Mouse (Mus musculus) midbrain, embryonic 14.5 days (tissue): ENCODE measurements at regions not wholly inside any gene's neighbourhood (a gene's known extent, or its start where the extent isn't known, plus 50 kb on each side); places are given as distances from the start of the nearest gene placed in this dataset.
A peak's percentile ranks its signal among the peaks of the same experiment; 100 is the strongest.

ENCODE experiments used
- ATAC-seq: fragments of 200-750 bp; cut with Nextera tagmentation; 2 replicates; pipeline ENCODE4 v1.8.0; 2017; ENCODE audit warnings: moderate number of reproducible peaks, moderate library complexity; ENCODE audit not compliant: low FRiP score, low TSS enrichment
- DNase-seq: peaks from one replicate; pipeline ENCODE4 v3.0.0-alpha.2; 2015
- H3K27ac ChIP-seq: fragments of 300-500 bp; sonication (generic); replicated peaks from 2 replicates; pipeline ENCODE4 v1.5.1; 2014; ENCODE audit warnings: mild to moderate bottlenecking, low read depth, low read length, moderate library complexity
- H3K27me3 ChIP-seq: fragments of 300-500 bp; sonication (generic); 2 replicates; pipeline ENCODE4 v1.6.1; 2014; ENCODE audit warnings: low read length, control low read depth, mixed read lengths; ENCODE audit not compliant: control insufficient read depth, insufficient read depth
- H3K36me3 ChIP-seq: fragments of 300-500 bp; sonication (generic); 2 replicates; pipeline ENCODE4 v1.6.1; 2014; ENCODE audit warnings: low read length, control low read depth; ENCODE audit not compliant: control insufficient read depth, insufficient read depth
- H3K4me1 ChIP-seq: fragments of 300-500 bp; sonication (generic); 2 replicates; pipeline ENCODE4 v1.6.1; 2014; ENCODE audit warnings: mild to moderate bottlenecking, antibody characterized with exemption, low read length, control low read depth; ENCODE audit not compliant: control insufficient read depth, insufficient read depth
- H3K4me2 ChIP-seq: fragments of 300-500 bp; sonication (generic); 2 replicates; pipeline ENCODE4 v1.6.1; 2014; ENCODE audit warnings: mild to moderate bottlenecking, low read length, moderate library complexity
- H3K4me3 ChIP-seq: fragments of 300-500 bp; sonication (generic); replicated peaks from 2 replicates; pipeline ENCODE4 v1.5.1; 2014; ENCODE audit warnings: low read depth, low read length
- H3K9ac ChIP-seq: fragments of 300-500 bp; sonication (generic); replicated peaks from 2 replicates; pipeline ENCODE4 v1.6.1; 2014; ENCODE audit warnings: mild to moderate bottlenecking, low read length, moderate library complexity
- H3K9me3 ChIP-seq: fragments of 300-500 bp; sonication (generic); 2 replicates; pipeline ENCODE4 v1.6.1; 2016; ENCODE audit warnings: low read length, control low read depth, mixed read lengths; ENCODE audit not compliant: control insufficient read depth
- WGBS: fragments of 180-500 bp; shearing (Covaris S2); extraction: QIAGEN DNeasy Blood & Tissue Kit; methylation state at CpG from one replicate; pipeline ENCODE4 v1.1.7; 2014; 5-methylcytosine and 5-hydroxymethylcytosine counted together

GRCm38 (mm10) chr5:54543556-54544061 lies 545.3 kb downstream of the Stim2 start:
- WGBS, result 88% methylated on average over 3 of the region's 3 CpGs
- no peaks in the 10 kb centered on the region for H3K36me3 ChIP-seq
- no peak overlapping the region for H3K9ac ChIP-seq
- no peaks in the 10 kb centered on the region for H3K9me3 ChIP-seq
- H3K4me3 ChIP-seq, result no peak overlapping the region
- no peak overlapping the region for H3K27ac ChIP-seq
- ATAC-seq (no peak), DNase-seq (no peak)
- H3K4me2 ChIP-seq, result no peak overlapping the region
- H3K4me1 ChIP-seq, result no peaks in the 10 kb centered on the region
- H3K27me3 ChIP-seq, result no peaks in the 10 kb centered on the region

DNA sequence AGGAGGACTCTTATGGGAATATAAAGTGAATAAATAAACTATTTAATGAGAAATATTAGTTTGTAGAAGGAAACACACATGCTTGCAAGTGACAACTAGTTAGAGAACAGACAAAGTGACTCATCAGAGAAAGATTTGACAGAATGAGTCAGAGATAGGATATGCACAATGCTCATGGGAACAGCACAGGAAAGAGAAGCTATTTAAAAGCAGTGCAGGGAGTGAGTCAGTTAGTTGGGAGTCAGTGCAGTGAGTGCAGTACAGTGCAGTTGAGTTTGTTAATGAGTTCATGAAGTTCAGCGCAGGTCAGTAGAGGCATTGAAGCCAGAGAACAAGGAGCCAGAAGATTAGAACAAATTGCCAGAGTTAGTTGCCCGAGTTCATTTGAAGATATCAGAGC lies 580.2 kb downstream of the Stim2 start:
- H3K9ac ChIP-seq, result no peak overlapping the region

GRCm38 (mm10) chr5:54579458-54579857 lies 581.2 kb downstream of the Stim2 start:
- Histone ChIP-seq H3K9ac (no peak overlapping the region), H3K9me3 (no peaks in the 10 kb centered on the region), H3K36me3 (no peaks in the 10 kb centered on the region), H3K4me2 (no peak overlapping the region), H3K27me3 (no peaks in the 10 kb centered on the region), H3K4me1 (no peaks in the 10 kb centered on the region), H3K4me3 (no peak overlapping the region), H3K27ac (no peak overlapping the region)
- DNase-seq (no peak), ATAC-seq (no peak)
- WGBS, result 81% methylated on average over 4 of the region's 4 CpGs

More for the DNA sequence above, 580.2 kb downstream of the Stim2 start:
- Histone ChIP-seq H3K27me3 (no peaks in the 10 kb centered on the region), H3K36me3 (no peaks in the 10 kb centered on the region), H3K4me2 (no peak overlapping the region), H3K4me3 (no peak overlapping the region), H3K9me3 (no peaks in the 10 kb centered on the region), H3K27ac (no peak overlapping the region), H3K4me1 (no peaks in the 10 kb centered on the region)
- DNase-seq, result no peak
- 94% methylated on average over 2 of the region's 2 CpGs for WGBS
- ATAC-seq, result no peak

- Histone ChIP-seq H3K9ac (no peak overlapping the region), H3K36me3 (no peaks in the 10 kb centered on the region), H3K27me3 (no peaks in the 10 kb centered on the region), H3K4me2 (no peak overlapping the region), H3K4me1 (no peaks in the 10 kb centered on the region), H3K9me3 (no peaks in the 10 kb centered on the region), H3K27ac (no peak overlapping the region), H3K4me3 (no peak overlapping the region)
- DNase-seq, result no peak
- no peak for ATAC-seq
- WGBS, result 76% methylated on average over 2 of the region's 2 CpGs
Observed at GRCm38 (mm10) chr5:54582175-54582574, 583.9 kb downstream of the Stim2 start.

DNA sequence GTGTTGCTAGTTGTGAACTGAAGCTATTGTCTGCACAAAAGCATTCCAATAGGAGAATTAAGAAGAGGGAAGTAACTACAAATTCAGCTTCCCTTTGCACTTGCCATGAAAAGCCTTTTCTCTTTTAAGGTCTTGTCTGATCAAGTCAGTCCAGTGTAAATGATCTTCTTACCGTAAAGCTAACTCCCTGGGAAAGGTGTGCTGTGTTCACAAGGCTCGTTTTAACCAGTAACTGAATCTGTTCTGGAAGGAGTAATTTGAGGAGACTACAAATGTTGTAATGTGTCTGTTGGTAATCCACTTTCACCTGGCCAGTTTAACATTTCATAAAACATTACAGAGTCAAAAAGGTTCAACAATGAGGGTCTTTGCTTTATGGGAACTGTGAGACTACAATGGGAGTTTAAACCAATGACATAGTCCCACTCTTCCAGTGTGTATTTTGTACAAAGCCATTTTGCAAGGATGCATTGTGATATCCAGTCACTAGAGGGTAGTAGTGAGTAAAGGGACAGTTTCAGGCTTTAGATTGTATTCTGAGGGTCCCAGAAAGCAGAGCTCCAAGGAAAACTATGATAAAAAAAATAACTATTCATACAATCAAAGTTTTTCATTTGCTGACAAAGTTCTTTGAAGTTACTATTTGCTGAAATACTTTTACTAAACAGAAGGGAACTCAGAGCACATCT lies 590.2 kb downstream of the Stim2 start:
- no peak overlapping the region for H3K9ac ChIP-seq
- no peak for DNase-seq
- no peak for ATAC-seq
- no peak overlapping the region for H3K4me2 ChIP-seq
- WGBS, result 73% methylated on average over 2 of the region's 2 CpGs
- H3K27me3 ChIP-seq, result no peaks in the 10 kb centered on the region
- no peaks in the 10 kb centered on the region for H3K4me1 ChIP-seq
- no peaks in the 10 kb centered on the region for H3K9me3 ChIP-seq
- no peak overlapping the region for H3K4me3 ChIP-seq
- no peaks in the 10 kb centered on the region for H3K36me3 ChIP-seq
- no peak overlapping the region for H3K27ac ChIP-seq

- Histone ChIP-seq H3K4me2 (no peak overlapping the region), H3K9me3 (no peaks in the 10 kb centered on the region), H3K4me1 (no peaks in the 10 kb centered on the region), H3K4me3 (no peak overlapping the region), H3K27ac (no peak overlapping the region), H3K36me3 (no peaks in the 10 kb centered on the region), H3K9ac (no peak overlapping the region), H3K27me3 (no peaks in the 10 kb centered on the region)
- 57% methylated on average over 3 of the region's 3 CpGs for WGBS
- ATAC-seq (no peak), DNase-seq (peak; percentile 16)
Observed at GRCm38 (mm10) chr5:54610957-54611356, 612.7 kb downstream of the Stim2 start.

- Histone ChIP-seq H3K4me3 (no peak overlapping the region), H3K4me1 (no peaks in the 10 kb centered on the region), H3K27ac (no peak overlapping the region), H3K9ac (no peak overlapping the region), H3K9me3 (no peaks in the 10 kb centered on the region), H3K36me3 (no peaks in the 10 kb centered on the region), H3K27me3 (no peaks in the 10 kb centered on the region), H3K4me2 (no peak overlapping the region)
- WGBS, result 78% methylated on average over 3 of the region's 3 CpGs
- ATAC-seq (no peak), DNase-seq (no peak)
Observed at GRCm38 (mm10) chr5:54622733-54623132, 624.4 kb downstream of the Stim2 start.

- WGBS, result 92% methylated on average over 3 of the region's 3 CpGs
- Histone ChIP-seq H3K36me3 (no peaks in the 10 kb centered on the region), H3K9ac (no peak overlapping the region), H3K4me1 (no peaks in the 10 kb centered on the region), H3K4me2 (no peak overlapping the region), H3K4me3 (no peak overlapping the region), H3K27me3 (no peaks in the 10 kb centered on the region), H3K27ac (no peak overlapping the region), H3K9me3 (no peaks in the 10 kb centered on the region)
- ATAC-seq (no peak), DNase-seq (no peak)
Observed at GRCm38 (mm10) chr5:54632281-54632680, 634.0 kb downstream of the Stim2 start.
